Mouse (Mus musculus) embryonic stem cell, embryonic (primary cell): Measurements from ENCODE around the gene Prtn3.

ENCODE experiments used
- CTCF ChIA-PET, 4 experiments: fragments of 300-600 bp in 2 of 4; fragments of 350-600 bp in 2 of 4; sonication (Branson Sonifier 250); formaldehyde crosslinking; loops; one replicate each; lab custom pipeline; 2022; ENCODE audit warnings: inconsistent platforms in 2 of 4; lab: Charles Lee
- POLR2A ChIA-PET, 4 experiments: fragments of 300-600 bp in 2 of 4; fragments of 350-600 bp in 2 of 4; sonication (Branson Sonifier 250); formaldehyde crosslinking; loops; one replicate each; lab custom pipeline; 2022; ENCODE audit warnings: antibody characterized with exemption in 4 of 4, inconsistent platforms in 1 of 4; lab: Charles Lee

Prtn3 gene

DNA sequence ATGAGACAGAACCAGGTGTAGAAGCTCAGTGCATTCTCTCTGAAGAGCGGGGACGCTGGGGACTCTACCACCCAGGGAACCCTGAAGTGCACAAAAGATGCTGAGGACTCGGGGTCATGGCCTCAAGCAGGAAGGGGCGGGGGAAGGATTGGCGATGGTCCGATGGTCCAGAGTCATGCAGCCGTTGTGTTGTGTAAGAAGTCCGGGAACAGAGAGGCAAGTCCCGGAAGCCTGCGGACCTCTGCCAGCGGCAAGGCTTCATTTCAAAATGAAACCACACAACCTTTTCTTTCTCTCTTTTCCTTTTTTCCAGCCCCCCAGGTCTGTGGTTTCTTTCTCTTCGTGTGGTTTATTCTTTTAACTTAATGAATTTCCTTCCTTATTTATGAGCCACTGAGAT, 3.5 kb downstream of the Prtn3 start:
- ChIA-PET CTCF (interaction anchor here in 1 of 4 experiments (0.5 to 0.8 kb wide), 2 partner anchors 43 to 66 kb away, joined by 3 to 6 read pairs; no protein-coding TSS in a partner anchor), POLR2A (interaction anchor here in 1 of 4 experiments (0.7 kb wide), 1 partner anchor 19 kb away, joined by 6 read pairs; no protein-coding TSS in a partner anchor)

DNA sequence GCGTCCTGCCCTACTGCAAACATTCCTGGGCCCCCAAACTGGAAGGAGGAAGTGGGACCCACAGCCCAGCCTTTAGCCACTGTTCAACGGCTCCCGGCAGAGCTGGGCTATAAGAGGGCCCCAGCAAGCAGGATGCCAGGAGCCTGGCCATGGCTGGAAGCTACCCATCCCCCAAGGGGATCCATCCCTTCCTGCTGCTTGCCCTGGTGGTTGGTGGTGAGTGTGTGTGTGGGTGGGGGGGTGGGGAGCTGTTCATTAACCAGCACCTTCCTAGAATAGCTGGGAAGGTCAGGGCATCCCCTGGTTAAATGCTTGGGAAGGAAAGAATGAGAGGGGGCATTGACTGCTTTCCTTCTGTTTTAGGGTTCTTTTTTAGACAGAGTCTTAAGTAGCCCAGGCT, 5.3 kb downstream of the Prtn3 start:
- ChIA-PET CTCF (interaction anchor here in 2 of 4 experiments (0.6 to 2.1 kb wide), 4 partner anchors 8 to 80 kb away, joined by 3 to 7 read pairs (median 4); partner anchors contain the start of gene Wdr18 (in 1 of the 2)), POLR2A (interaction anchor here (0.5 to 5.6 kb wide), 10 partner anchors 14 to 289 kb away, joined by 3 to 70 read pairs (median 4); partner anchors contain the start of gene Ptbp1 (in 1 of the 4))

DNA sequence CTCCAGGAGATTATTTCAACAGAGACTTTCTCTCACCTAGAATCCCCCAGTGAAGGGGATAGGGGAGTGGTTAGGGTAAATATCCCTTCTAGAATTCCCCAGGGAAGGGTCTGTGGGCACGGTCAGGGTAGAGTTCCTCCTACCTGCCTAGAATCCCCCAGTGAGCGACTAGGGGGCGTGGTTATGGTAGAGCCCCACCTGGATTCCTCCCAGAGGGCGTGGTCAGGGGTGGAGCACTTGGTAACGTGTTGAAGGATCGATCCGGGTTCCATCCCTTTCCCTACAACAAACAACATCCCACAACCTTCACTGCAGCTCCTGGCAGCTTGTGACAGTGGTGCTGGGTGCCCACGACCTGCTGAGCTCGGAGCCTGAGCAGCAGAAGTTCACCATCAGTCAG, 6.4 kb downstream of the Prtn3 start:
- POLR2A ChIA-PET, result interaction anchor here (0.6 to 5.6 kb wide), 19 partner anchors 9 to 284 kb away, joined by 3 to 70 read pairs (median 4); partner anchors contain the start of genes Arid3a (in 1 of the 4), Cirbp (in 1 of the 4), Med16 (in 1 of the 4) and Ptbp1 (in 1 of the 4)
- CTCF ChIA-PET, result interaction anchor here (0.5 to 3.1 kb wide), 8 partner anchors 12 to 687 kb away, joined by 3 to 16 read pairs (median 4); partner anchors contain the start of gene Cnn2 (in 1 of the 4)

DNA sequence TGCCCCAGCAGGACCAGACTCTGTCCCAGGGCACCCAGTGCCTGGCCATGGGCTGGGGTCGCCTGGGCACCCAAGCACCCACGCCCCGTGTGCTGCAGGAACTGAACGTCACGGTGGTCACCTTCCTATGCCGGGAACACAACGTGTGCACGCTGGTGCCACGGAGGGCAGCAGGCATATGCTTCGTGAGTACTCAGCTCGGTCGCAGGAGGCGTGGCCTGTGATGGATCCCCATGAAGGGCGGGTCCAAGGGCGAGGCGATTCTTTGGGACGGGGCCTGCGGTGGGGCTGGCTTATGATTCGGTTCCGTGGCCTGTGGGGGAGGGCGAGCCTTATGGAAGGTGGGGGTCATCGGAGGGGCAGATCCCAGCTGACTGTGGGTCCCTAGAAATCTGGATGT, 7.7 kb downstream of the Prtn3 start:
- ChIA-PET CTCF (interaction anchor here in 3 of 4 experiments (0.5 to 3.1 kb wide), 17 partner anchors 8 to 821 kb away, joined by 3 to 27 read pairs (median 4); partner anchors contain the start of genes Arid3a (in 2 of the 3), Med16 (in 1 of the 3), Plppr3 (in 1 of the 3) and Prtn3 (in 1 of the 3)), POLR2A (interaction anchor here in 3 of 4 experiments (0.5 to 5.6 kb wide), 19 partner anchors 8 to 380 kb away, joined by 3 to 70 read pairs (median 4); partner anchors contain the start of genes Ptbp1 (in 2 of the 3), Arid3a (in 1 of the 3), C2cd4c (in 1 of the 3) and Dazap1 (in 1 of the 3))

DNA sequence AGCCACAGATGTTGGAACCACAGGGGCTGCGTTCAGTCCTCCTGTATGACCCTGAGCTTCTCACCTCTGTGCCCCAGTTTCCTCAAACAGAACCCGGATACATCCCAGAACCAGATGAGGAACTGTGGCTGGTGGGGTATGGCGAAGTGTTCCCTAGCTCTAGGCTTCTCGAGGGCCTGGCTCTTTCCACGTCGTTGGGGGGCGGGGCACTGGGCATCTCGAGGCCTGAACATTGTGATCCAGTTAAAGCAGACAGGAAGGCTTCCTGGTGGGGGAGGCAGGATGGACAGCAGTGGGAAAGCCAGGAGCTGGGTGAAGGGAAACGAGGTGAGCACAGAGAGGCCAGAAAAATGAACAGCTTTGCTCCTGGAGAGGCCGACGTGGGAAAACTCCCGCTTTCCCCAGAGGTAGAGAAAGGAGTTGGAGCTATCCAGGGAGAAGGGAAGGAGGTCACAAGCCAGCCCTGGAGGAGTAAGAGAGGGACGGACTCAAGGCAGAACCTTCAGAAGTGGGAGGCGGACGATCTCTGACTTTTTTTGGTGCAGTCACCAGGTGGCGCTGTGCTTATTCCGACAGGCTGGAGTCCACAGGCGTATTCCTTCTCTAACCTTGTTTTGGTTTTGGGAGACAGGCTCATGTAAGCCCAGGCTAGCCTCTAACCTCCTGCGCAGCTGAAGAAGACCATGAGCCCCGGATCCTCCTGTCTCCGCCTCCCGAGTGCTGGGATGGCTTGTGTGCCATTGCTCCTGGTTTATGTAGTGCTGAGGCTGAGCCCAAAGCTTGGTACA, 9.2 kb downstream of the Prtn3 start:
- CTCF ChIA-PET, result interaction anchor here (0.5 to 3.1 kb wide), 53 partner anchors 9 to 1591 kb away, joined by 3 to 27 read pairs (median 3); partner anchors contain the start of genes Arid3a (in 2 of the 4), Plppr3 (in 2 of the 4), Prtn3 (in 2 of the 4) and Wdr18 (in 2 of the 4)
- POLR2A ChIA-PET, result interaction anchor here in 3 of 4 experiments (0.5 to 5.6 kb wide), 21 partner anchors 10 to 290 kb away, joined by 3 to 70 read pairs (median 4); partner anchors contain the start of genes Ptbp1 (in 2 of the 3), Arid3a (in 1 of the 3), Kiss1r (in 1 of the 3) and Plppr3 (in 1 of the 3)

DNA sequence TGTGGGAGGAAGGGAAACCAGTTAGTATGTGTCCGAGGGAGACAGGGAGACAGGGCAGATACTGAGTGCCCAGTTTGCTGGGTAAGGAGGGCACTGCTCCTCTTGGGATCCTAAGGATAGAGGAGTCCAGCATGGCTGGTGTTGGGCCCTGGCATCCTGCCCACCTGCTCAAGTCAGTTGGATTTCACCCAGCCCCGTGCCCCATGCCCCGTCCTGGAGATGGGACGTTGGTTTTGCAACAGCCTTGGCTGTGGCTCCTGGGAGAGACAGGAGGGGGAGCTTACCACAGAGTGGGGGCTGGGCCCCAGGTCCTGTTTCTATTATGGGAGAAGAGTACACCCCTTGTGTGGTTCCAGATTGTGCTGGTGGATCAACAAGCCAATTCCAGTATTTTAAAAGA, 10.2 kb downstream of the Prtn3 start:
- CTCF ChIA-PET, result interaction anchor here (0.6 to 3.0 kb wide), 25 partner anchors 8 to 280 kb away, joined by 3 to 27 read pairs (median 5); partner anchors contain the start of genes Plppr3 (in 2 of the 4), Prtn3 (in 2 of the 4), Arid3a (in 1 of the 4) and Fgf22 (in 1 of the 4)
- POLR2A ChIA-PET, result interaction anchor here in 2 of 4 experiments (0.6 to 5.6 kb wide), 8 partner anchors 11 to 283 kb away, joined by 3 to 70 read pairs (median 4); partner anchors contain the start of genes Plppr3 (in 1 of the 2), Prtn3 (in 1 of the 2), Ptbp1 (in 1 of the 2) and Tmem259 (in 1 of the 2)

DNA sequence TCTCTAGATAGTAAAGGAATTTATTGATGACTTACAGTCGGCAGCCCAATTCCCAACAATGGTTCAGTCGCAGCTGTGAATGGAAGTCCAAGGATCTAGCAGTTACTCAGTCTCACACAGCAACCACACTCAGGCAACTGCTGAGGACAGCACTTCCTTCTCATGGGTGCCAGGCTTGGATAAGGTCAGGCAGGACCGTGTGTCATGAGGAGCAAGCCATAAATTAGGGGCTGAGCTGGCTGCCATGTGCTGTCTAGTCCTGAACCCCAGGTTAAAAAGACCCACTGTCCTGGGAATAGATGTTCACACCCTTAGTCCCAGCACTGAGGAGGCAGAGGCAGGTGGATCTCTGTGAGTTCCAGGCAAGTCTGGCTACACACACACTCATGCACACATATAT, 10.7 kb downstream of the Prtn3 start:
- ChIA-PET CTCF (interaction anchor here in 2 of 4 experiments (1.0 to 3.0 kb wide), 5 partner anchors 11 to 130 kb away, joined by 3 to 14 read pairs (median 9); partner anchors contain the start of genes Fgf22 (in 1 of the 2), Med16 (in 1 of the 2), Plppr3 (in 1 of the 2) and Prtn3 (in 1 of the 2)), POLR2A (interaction anchor here in 1 of 4 experiments (0.6 to 2.2 kb wide), 6 partner anchors 12 to 1403 kb away, joined by 3 to 13 read pairs (median 4); partner anchors contain the start of genes Plppr3, Prtn3 and Tmem259)

DNA sequence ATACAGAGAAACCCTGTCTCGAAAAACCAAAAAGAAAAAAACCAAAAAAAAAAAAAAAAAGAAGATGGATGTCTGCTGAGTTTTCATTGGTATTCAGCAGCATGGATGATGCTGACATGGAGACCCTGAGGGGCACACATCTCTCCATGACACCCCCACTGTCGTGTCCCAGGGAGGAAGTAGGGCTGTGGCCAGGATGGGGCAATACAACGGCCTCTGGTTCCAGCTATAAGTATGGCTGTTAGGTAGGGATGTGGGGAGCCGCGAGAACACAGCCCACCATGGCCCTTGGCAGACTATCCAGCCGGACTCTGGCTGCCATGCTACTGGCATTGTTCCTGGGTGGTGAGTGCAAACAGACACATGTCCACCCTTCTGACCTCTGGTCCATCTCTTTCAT, 11.8 kb downstream of the Prtn3 start, which contains the start of gene Elane:
Gene Elane, plus strand, starts transcription at position 194 of the 400 bp plus-strand sequence.
- POLR2A ChIA-PET, result interaction anchor here in 2 of 4 experiments (0.7 to 1.0 kb wide), 2 partner anchors 21 to 46 kb away, joined by 3 to 4 read pairs; no protein-coding TSS in a partner anchor
- CTCF ChIA-PET, result interaction anchor here in 1 of 4 experiments (0.6 kb wide), 1 partner anchor 106 kb away, joined by 3 read pairs; no protein-coding TSS in a partner anchor

DNA sequence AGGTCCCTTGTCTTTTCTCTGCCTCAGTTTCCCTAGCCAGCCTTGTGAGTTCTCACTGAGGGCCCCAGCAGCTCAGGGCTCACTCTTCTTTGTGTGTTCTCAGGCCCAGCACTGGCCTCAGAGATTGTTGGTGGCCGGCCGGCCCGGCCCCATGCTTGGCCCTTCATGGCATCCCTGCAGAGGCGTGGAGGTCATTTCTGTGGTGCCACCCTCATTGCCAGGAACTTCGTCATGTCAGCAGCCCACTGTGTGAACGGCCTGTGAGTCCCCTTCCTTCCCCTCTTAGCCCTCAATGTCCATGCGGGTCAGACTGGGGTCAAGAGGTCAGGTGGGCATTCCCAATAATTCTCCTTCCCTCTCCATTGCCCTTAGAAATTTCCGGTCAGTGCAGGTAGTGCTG, 12.3 kb downstream of the Prtn3 start:
- ChIA-PET CTCF (interaction anchor here in 1 of 4 experiments (0.6 kb wide), 1 partner anchor 106 kb away, joined by 3 read pairs; no protein-coding TSS in a partner anchor), POLR2A (interaction anchor here in 2 of 4 experiments (0.7 kb wide), 2 partner anchors 21 to 27 kb away, joined by 4 to 5 read pairs; no protein-coding TSS in a partner anchor)

DNA sequence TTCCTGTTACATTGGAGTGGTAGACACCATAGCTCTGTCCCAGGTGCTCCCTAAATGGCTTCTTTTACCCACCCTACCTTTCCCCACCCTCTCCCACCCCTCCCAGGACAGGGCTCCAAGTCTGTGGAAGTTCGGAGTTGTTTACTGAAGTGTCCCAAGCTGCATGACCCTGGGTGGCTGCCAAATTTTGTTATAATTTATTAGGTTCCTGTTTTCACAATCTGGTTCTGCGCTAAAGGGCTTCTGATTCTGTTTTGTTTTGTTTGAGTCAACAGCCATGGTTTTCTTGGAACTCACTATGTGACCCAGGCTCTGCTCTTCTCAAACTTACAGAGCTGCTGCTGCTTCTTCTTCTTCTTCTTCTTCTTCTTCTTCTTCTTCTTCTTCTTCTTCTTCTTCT, 15.1 kb downstream of the Prtn3 start:
- CTCF ChIA-PET, result interaction anchor here in 2 of 4 experiments (1.0 to 1.6 kb wide), 3 partner anchors 55 to 77 kb away, joined by 3 to 5 read pairs (median 3); no protein-coding TSS in a partner anchor
- POLR2A ChIA-PET, result interaction anchor here in 2 of 4 experiments (0.7 to 1.0 kb wide), 4 partner anchors 15 to 27 kb away, joined by 3 to 4 read pairs (median 3); partner anchors contain the start of genes Plppr3 (in 1 of the 2) and Prtn3 (in 1 of the 2)

DNA sequence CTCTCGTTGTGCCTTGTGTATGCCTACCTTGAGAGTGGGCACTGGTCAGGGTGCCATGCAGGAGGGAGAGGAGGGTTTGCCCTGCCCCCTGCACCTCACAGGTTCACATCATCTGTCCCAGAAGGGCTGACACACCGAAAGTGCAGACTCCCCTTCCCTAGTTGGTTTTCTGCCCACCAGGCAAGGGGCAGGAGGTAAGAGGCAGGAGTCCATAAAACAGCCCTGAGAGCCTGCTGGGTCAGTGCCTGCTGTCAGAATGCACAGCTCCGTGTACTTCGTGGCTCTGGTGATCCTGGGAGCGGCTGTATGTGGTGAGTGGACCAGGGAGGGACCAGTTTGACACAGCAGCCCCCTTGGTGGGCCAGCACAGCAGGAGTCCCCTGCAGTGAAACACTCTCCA, 16.4 kb downstream of the Prtn3 start, which contains the start of gene Cfd:
Gene Cfd, plus strand, starts transcription at position 184 of the 400 bp plus-strand sequence.
- ChIA-PET POLR2A (interaction anchor here in 2 of 4 experiments (1.6 to 4.1 kb wide), 3 partner anchors 17 to 28 kb away, joined by 3 to 16 read pairs (median 3); partner anchors contain the start of gene Med16 (in 1 of the 2)), CTCF (interaction anchor here in 2 of 4 experiments (0.7 to 1.0 kb wide), 2 partner anchors 78 to 184 kb away, joined by 3 read pairs; no protein-coding TSS in a partner anchor)

DNA sequence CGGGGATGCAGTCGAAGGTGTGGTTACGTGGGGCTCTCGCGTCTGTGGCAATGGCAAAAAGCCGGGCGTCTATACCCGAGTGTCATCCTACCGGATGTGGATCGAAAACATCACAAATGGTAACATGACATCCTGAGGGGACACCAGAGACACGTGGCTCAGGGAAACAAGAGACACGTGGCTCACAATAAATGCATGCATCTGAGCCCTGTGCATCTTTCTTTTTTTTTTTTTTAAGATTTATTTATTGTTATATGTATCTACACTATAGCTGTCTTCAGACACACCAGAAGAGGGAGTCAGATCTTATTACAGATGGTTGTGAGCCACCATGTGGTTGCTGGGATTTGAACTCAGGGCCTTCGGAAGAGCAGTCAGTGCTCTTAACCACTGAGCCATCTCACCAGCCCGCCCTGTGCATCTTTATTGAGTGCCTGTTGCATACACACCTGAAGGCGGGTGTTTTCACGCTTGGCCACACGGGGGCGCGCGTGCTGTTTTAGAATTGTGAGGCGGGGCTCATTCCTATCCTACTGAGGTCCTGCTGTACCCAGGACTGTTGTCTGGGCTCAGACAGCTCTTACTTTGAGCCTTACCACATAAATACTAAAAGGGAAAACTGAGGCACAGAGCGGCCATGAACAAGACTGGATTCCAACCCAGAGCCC, 18.3 kb downstream of the Prtn3 start:
- ChIA-PET POLR2A (interaction anchor here in 3 of 4 experiments (0.6 to 4.1 kb wide), 16 partner anchors 9 to 189 kb away, joined by 3 to 16 read pairs (median 4); partner anchors contain the start of genes Med16 (in 3 of the 3), Bsg (in 1 of the 3), Misp (in 1 of the 3) and Ptbp1 (in 1 of the 3)), CTCF (interaction anchor here (0.5 to 3.0 kb wide), 28 partner anchors 9 to 511 kb away, joined by 3 to 27 read pairs (median 4); partner anchors contain the start of genes Med16 (in 2 of the 4), Plppr3 (in 1 of the 4), Prtn3 (in 1 of the 4) and Stk11 (in 1 of the 4))

DNA sequence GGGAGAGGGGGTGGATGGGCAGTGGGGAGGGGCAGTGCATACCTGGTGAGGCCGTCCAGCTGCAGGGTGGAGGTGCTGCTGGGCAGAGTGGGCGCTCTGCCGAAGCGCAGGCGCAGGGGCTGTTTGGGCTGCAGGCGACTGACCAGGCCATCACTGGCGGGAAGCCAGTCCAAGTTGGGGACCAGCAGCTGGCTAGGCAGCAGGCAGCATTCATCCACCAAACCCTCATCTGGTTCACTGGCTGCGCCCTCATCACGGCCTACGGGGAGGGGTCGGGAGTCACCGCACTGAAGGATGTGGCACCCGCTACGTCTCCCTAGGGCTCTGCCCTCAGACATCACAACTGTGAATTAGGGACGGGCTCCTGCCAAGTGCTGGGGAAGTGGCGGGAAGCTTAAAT, 22.0 kb downstream of the Prtn3 start:
- POLR2A ChIA-PET, result interaction anchor here in 3 of 4 experiments (0.7 to 5.0 kb wide), 14 partner anchors 8 to 192 kb away, joined by 3 to 42 read pairs (median 4); partner anchors contain the start of genes Med16 (in 3 of the 3), Ptbp1 (in 3 of the 3), Bsg (in 1 of the 3) and Kiss1r (in 1 of the 3)

DNA sequence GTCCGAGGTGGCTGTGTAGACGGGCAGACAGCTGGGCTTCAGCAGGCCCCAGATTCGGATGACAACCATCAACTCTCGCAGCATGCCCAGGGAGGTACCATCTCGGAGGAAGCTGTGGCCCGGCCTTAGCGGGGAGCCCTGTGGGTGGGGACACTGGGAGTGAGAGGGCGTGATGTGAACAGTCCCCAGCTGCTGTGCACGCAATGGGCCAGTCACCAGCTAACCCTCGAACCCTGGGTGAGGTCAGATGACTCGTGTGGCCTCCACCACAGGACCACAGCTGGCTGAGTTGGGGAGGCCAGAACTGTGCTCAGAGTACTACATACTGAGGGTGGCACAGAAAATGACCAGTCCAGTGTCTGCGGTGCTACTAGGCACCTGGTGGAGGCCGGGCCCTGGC, 22.5 kb downstream of the Prtn3 start:
- ChIA-PET CTCF (interaction anchor here (0.6 to 1.7 kb wide), 8 partner anchors 9 to 664 kb away, joined by 3 to 6 read pairs (median 4); partner anchors contain the start of gene Med16 (in 1 of the 4)), POLR2A (interaction anchor here in 3 of 4 experiments (0.6 to 5.0 kb wide), 16 partner anchors 9 to 280 kb away, joined by 3 to 42 read pairs (median 4); partner anchors contain the start of genes Med16 (in 3 of the 3), Ptbp1 (in 3 of the 3), Bsg (in 1 of the 3) and Kiss1r (in 1 of the 3))

More for the DNA sequence above, 22.0 kb downstream of the Prtn3 start:
- CTCF ChIA-PET, result interaction anchor here in 3 of 4 experiments (0.6 to 1.7 kb wide), 7 partner anchors 10 to 664 kb away, joined by 3 to 6 read pairs (median 4); partner anchors contain the start of gene Med16 (in 1 of the 3)
